Mouse (Mus musculus): ENCODE data around the gene Tifa.

GRCm38 (mm10) chr3:127789500-127790191 is at the start of gene Tifa:
- TF ChIP-seq POLR2A (IDR thresholded peaks at IDR 0.05; ENCODE audit: extremely low read depth, insufficient read depth, low read length) (0 out of 2 replicates have a peak, but pooled peaks have one; percentile 23), CTCF (IDR thresholded peaks at IDR 0.05; ENCODE audit: extremely low read depth, insufficient read depth, low read length) (no peak)
